Mouse (Mus musculus): Measurements from ENCODE around the gene Rnf212. TPM values are rescaled to one million over a fixed set of nuclear protein-coding genes. Genes with fewer than 3 reads are reported as not detected.
"Not testable (repeated sequence)": the region's sequence is repeated elsewhere in the genome, so short reads cannot be mapped to it uniquely, and the experiment has no call there.

Rnf212 gene
- not detected in 2 replicates for polyA plus RNA-seq (2011; ENCODE audit: insufficient read depth, insufficient read length, low read depth, missing spikeins)

DNA sequence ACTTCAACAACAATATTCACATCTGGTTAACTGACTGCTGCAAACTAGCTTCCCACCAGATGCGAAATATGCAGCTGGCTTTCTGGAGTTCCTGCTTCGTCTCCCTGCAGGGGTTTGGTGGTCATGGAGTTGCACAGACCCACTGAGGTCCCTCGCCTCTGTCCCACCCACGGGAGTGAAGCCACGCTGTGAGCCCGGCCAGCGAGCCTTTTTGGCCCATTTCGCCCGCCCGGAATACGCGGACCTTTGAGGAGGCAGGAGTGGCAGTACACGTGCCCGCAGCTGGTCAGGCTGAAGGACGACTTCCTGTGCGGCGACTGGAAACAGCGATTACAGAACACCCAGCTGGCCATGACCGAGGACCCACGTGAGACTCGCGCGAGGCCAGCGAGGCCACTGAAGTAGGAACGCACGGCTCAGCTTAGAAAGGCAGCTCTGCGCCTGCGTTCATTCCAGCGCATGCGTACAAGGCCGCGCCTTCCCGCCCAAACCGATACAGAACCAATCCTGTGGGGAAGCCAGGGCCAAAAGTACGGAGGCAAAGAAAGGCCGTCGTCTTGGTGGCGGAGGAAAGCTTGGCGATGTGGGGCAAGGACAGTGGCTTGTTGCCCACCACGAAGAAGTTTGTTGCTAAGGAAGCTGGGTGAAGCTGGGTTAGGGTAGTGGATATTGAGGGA is at the start of gene Rnf212:
Rnf212 (minus strand) TSS at position 353 of the 677 bp plus-strand sequence.
- H3K9ac ChIP-seq (ENCODE audit: low read depth, poor library complexity, severe bottlenecking) = no peak within 1 kb of the TSS
- TF ChIP-seq EP300 (IDR thresholded peaks at IDR 0.05; ENCODE audit: insufficient read depth, low read depth, low read length) (no peak), POLR2A (IDR thresholded peaks at IDR 0.05; ENCODE audit: insufficient read depth, low read length) (no peak), CTCF (IDR thresholded peaks at IDR 0.05; ENCODE audit: low read depth, low read length) (no peak)

DNA sequence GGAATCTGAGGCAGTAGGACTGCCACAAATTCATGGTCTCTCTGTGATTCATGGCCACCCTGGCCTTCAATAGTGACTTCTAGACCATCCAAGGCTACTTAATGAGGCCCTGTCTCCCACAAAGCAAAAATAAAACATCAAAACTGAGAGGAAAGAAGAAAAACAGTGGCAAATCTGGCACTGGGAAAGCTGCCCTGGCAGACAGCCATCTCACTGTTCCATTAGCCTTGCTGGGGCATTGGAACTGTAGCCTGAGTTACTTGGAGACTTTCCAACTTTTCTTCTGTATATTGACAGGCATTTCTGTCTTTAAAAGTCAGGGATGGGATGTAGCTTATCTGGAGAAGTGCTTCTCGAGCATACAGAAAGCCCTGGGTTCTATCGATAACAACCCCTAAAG is 48.5 kb upstream of the Rnf212 start:
- peaks cover 2% of the 10 kb centered on the region; the same call in 1 of the 2 replicates for H3K9me3 ChIP-seq (replicated peaks; ENCODE audit: control insufficient read depth, insufficient read depth, low read length, poor library complexity, severe bottlenecking)
- H3K4me1 ChIP-seq (ENCODE audit: control insufficient read depth, insufficient read depth, low read length) = no peaks in the 10 kb centered on the region
- H3K4me3 ChIP-seq (ENCODE audit: low read depth, low read length) = no peak overlapping the region
- no peaks in the 10 kb centered on the region for H3K36me3 ChIP-seq (ENCODE audit: control insufficient read depth, insufficient read depth, low read length, poor library complexity, severe bottlenecking)
- TF ChIP-seq CTCF (IDR thresholded peaks at IDR 0.05; ENCODE audit: low read depth, low read length) (no peak), EP300 (IDR thresholded peaks at IDR 0.05; ENCODE audit: insufficient read depth, low read depth, low read length) (no peak), POLR2A (IDR thresholded peaks at IDR 0.05; ENCODE audit: insufficient read depth, low read length) (no peak)
- no peak overlapping the region for H3K27ac ChIP-seq (ENCODE audit: insufficient read depth, low read length)
- no peaks in the 10 kb centered on the region; the same call in 1 of the 2 replicates for H3K27me3 ChIP-seq (ENCODE audit: control insufficient read depth, insufficient read depth, low read length, poor library complexity, severe bottlenecking)
- no peak overlapping the region for H3K9ac ChIP-seq (ENCODE audit: low read depth, poor library complexity, severe bottlenecking)

More for the DNA sequence above, at the start of gene Rnf212:
- Histone ChIP-seq H3K4me1 (ENCODE audit: control insufficient read depth, insufficient read depth, low read length) (no peaks in the 10 kb centered on the region), H3K9me3 (replicated peaks; ENCODE audit: control insufficient read depth, insufficient read depth, low read length, poor library complexity, severe bottlenecking) (no peaks in the 10 kb centered on the region), H3K4me3 (ENCODE audit: low read depth, low read length) (peak within 1 kb of the TSS; percentile 4; the same call in 1 of the 2 replicates), H3K27ac (ENCODE audit: insufficient read depth, low read length) (no peak within 1 kb of the TSS), H3K27me3 (ENCODE audit: control insufficient read depth, insufficient read depth, low read length, poor library complexity, severe bottlenecking) (peaks cover 7% of the 10 kb centered on the region), H3K36me3 (ENCODE audit: control insufficient read depth, insufficient read depth, low read length, poor library complexity, severe bottlenecking) (no peaks in the 10 kb centered on the region)

DNA sequence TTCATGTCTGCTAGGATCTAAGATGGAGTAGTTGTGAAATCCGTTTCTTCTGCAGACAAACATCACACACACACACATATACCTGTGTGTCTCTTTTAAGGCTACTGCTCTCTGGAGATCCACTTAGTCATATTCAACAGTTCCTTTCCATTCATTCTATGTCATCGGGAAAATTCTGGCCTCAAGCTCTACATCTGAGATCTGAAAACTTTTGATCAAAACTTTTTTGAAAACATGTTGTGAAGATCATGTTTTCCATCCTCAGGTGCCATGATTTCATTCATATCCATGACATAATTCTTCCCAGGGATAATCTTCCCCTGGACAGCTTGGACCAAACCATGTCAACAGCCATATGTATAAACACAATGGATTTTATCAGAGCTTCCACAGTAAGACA is 34.0 kb upstream of the Rnf212 start, which contains the start of gene Vmn2r8:
Vmn2r8 (minus strand) TSS at position 101 of the 400 bp plus-strand sequence.
- not testable (repeated sequence) for H3K9ac ChIP-seq (ENCODE audit: low read depth, poor library complexity, severe bottlenecking); H3K27me3 ChIP-seq (ENCODE audit: control insufficient read depth, insufficient read depth, low read length, poor library complexity, severe bottlenecking); H3K27ac ChIP-seq (ENCODE audit: insufficient read depth, low read length); H3K36me3 ChIP-seq (ENCODE audit: control insufficient read depth, insufficient read depth, low read length, poor library complexity, severe bottlenecking); H3K9me3 ChIP-seq (replicated peaks; ENCODE audit: control insufficient read depth, insufficient read depth, low read length, poor library complexity, severe bottlenecking); H3K4me1 ChIP-seq (ENCODE audit: control insufficient read depth, insufficient read depth, low read length); H3K4me3 ChIP-seq (ENCODE audit: low read depth, low read length)

DNA sequence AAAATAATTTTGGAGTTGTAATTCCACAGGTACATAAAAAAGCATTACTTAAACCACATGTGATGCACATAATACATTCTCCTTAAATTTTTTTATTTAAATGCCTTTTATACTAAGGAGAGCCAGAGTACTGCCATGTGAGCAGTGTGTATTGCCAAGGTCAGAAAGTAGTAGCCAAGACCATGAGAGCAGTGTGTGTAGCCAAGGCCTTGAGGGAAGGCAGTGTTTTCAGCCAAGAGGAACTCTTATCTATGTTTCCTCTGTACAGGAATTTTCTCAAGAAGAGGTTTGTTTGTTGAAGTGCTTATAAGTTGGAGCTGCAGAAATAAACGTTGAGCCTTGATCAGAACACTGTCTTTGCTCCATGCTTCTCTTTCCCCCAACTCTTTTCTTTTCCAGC is 28.9 kb upstream of the Rnf212 start:
- Histone ChIP-seq H3K4me3 (ENCODE audit: low read depth, low read length) (no peak overlapping the region), H3K36me3 (ENCODE audit: control insufficient read depth, insufficient read depth, low read length, poor library complexity, severe bottlenecking) (no peaks in the 10 kb centered on the region), H3K4me1 (ENCODE audit: control insufficient read depth, insufficient read depth, low read length) (no peaks in the 10 kb centered on the region), H3K27me3 (ENCODE audit: control insufficient read depth, insufficient read depth, low read length, poor library complexity, severe bottlenecking) (no peaks in the 10 kb centered on the region), H3K9ac (ENCODE audit: low read depth, poor library complexity, severe bottlenecking) (no peak overlapping the region), H3K9me3 (replicated peaks; ENCODE audit: control insufficient read depth, insufficient read depth, low read length, poor library complexity, severe bottlenecking) (no peaks in the 10 kb centered on the region), H3K27ac (ENCODE audit: insufficient read depth, low read length) (no peak overlapping the region)
- TF ChIP-seq POLR2A (IDR thresholded peaks at IDR 0.05; ENCODE audit: insufficient read depth, low read length) (no peak), EP300 (IDR thresholded peaks at IDR 0.05; ENCODE audit: insufficient read depth, low read depth, low read length) (no peak), CTCF (IDR thresholded peaks at IDR 0.05; ENCODE audit: low read depth, low read length) (no peak)

DNA sequence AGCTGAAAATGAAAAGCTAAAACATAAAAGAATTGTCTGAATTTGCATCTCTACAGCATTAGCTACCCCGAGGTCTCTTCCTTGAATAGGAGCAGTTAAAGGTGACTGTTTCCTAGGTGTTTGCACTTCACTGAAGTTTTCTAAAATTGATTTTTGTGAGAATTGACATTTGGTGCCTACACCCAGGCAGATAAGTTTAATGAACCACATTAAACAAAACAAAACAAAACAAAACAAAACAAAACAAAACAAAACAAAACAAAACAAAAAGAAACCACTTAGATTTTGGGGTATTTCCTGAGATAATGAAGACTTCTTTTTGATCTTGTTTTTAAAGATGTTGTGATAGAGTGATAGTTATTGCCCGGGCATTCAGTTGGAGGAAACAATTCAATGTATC is 20.5 kb upstream of the Rnf212 start, which contains the start of gene Tmed11:
Tmed11 (minus strand) TSS at position 101 of the 400 bp plus-strand sequence.
- H3K4me1 ChIP-seq (ENCODE audit: control insufficient read depth, insufficient read depth, low read length); H3K27me3 ChIP-seq (ENCODE audit: control insufficient read depth, insufficient read depth, low read length, poor library complexity, severe bottlenecking); H3K4me3 ChIP-seq (ENCODE audit: low read depth, low read length); H3K9me3 ChIP-seq (replicated peaks; ENCODE audit: control insufficient read depth, insufficient read depth, low read length, poor library complexity, severe bottlenecking); H3K9ac ChIP-seq (ENCODE audit: low read depth, poor library complexity, severe bottlenecking); H3K27ac ChIP-seq (ENCODE audit: insufficient read depth, low read length); H3K36me3 ChIP-seq (ENCODE audit: control insufficient read depth, insufficient read depth, low read length, poor library complexity, severe bottlenecking): not testable (repeated sequence)

DNA sequence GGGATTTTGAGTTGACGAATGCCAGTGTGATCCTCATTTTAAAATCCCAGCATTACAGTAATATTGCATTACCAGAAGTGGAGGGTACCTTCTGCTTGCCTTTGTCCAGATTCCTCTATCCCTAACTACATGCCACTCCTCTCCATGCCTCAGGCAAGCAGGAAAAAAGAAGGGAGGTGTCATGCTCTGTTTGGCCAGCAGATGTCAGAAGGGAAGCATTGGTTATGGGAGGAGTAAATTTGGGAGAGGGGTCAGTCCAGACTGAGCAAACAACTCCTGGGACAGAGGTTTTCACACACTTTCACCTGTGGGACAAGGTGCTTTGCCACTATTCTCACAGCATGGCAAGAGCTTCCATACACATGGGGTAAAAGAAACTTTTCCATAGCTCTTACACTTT is 15.6 kb upstream of the Rnf212 start:
- H3K36me3 ChIP-seq (ENCODE audit: control insufficient read depth, insufficient read depth, low read length, poor library complexity, severe bottlenecking); H3K4me3 ChIP-seq (ENCODE audit: low read depth, low read length); H3K4me1 ChIP-seq (ENCODE audit: control insufficient read depth, insufficient read depth, low read length); H3K9me3 ChIP-seq (replicated peaks; ENCODE audit: control insufficient read depth, insufficient read depth, low read length, poor library complexity, severe bottlenecking); H3K27ac ChIP-seq (ENCODE audit: insufficient read depth, low read length); H3K27me3 ChIP-seq (ENCODE audit: control insufficient read depth, insufficient read depth, low read length, poor library complexity, severe bottlenecking); H3K9ac ChIP-seq (ENCODE audit: low read depth, poor library complexity, severe bottlenecking): not testable (repeated sequence)
- peak; percentile 17 for TF ChIP-seq CTCF (IDR thresholded peaks at IDR 0.05; ENCODE audit: low read depth, low read length)

All from ES-Bruce4 (cell line).